Mouse (Mus musculus) liver, postnatal 0 days (tissue): ENCODE data around the gene Rmnd1. TPM values are rescaled to one million over a fixed set of nuclear protein-coding genes. Genes with fewer than 3 reads are reported as not detected.

ENCODE experiments used
- ATAC-seq: fragments of 200-750 bp; cut with Nextera tagmentation; 2 replicates; pipeline ENCODE4 v1.8.0; 2017; ENCODE audit warnings: mild to moderate bottlenecking, moderate library complexity
- DNase-seq: peaks from one replicate; pipeline ENCODE4 v3.0.0-alpha.2; 2016
- H3K27ac ChIP-seq: fragments of 300-500 bp; sonication (generic); 2 replicates; pipeline ENCODE4 v1.5.1; 2014; ENCODE audit warnings: antibody characterized with exemption, moderate library complexity, mild to moderate bottlenecking, low read depth
- H3K27me3 ChIP-seq: fragments of 300-500 bp; sonication (generic); 2 replicates; pipeline ENCODE4 v1.6.1; 2014; ENCODE audit warnings: low read length, control low read depth, mixed read lengths; ENCODE audit not compliant: insufficient read depth
- H3K36me3 ChIP-seq: fragments of 300-500 bp; sonication (generic); replicated peaks from 2 replicates; pipeline ENCODE4 v1.6.1; 2014; ENCODE audit warnings: mild to moderate bottlenecking, control low read depth, low read length, moderate library complexity, mixed read lengths; ENCODE audit not compliant: insufficient read depth
- H3K4me1 ChIP-seq: fragments of 300-500 bp; sonication (generic); 2 replicates; pipeline ENCODE4 v1.6.1; 2014; ENCODE audit warnings: antibody characterized with exemption, mild to moderate bottlenecking, control low read depth; ENCODE audit not compliant: insufficient read depth
- H3K4me2 ChIP-seq: fragments of 300-500 bp; sonication (generic); 2 replicates; pipeline ENCODE4 v1.6.1; 2014; ENCODE audit warnings: low read depth, mild to moderate bottlenecking, low read length, moderate library complexity, mixed read lengths
- H3K4me3 ChIP-seq: fragments of 300-500 bp; sonication (generic); 2 replicates; pipeline ENCODE4 v1.5.1; 2014; ENCODE audit warnings: low read depth, low read length
- H3K9ac ChIP-seq: fragments of 300-500 bp; sonication (generic); replicated peaks from 2 replicates; pipeline ENCODE4 v1.6.1; 2014; ENCODE audit warnings: mild to moderate bottlenecking, moderate library complexity
- H3K9me3 ChIP-seq: fragments of 300-500 bp; sonication (generic); 2 replicates; pipeline ENCODE4 v1.6.1; 2016; ENCODE audit warnings: mild to moderate bottlenecking, control low read depth, low read length, mixed read lengths
- CTCF ChIP-seq: sonication (generic); IDR thresholded peaks from 2 replicates; pipeline ENCODE4 v1.5.1; 2016; ENCODE audit warnings: antibody characterized with exemption, low read depth
- EP300 ChIP-seq: IDR thresholded peaks from 2 replicates; pipeline ENCODE4 v1.6.1; 2016; ENCODE audit warnings: antibody characterized with exemption, low read depth, mild to moderate bottlenecking
- WGBS: fragments of 180-500 bp; shearing (Covaris S2); extraction: QIAGEN DNeasy Blood & Tissue Kit; methylation state at CpG from one replicate; pipeline ENCODE4 v1.1.7; 2014; ENCODE audit not compliant: insufficient replicate concordance; 5-methylcytosine and 5-hydroxymethylcytosine counted together
- polyA plus RNA-seq: library from polyadenylated mRNA; unstranded; fragments of >200 nt; fragmentation: Nextera tagmentation; extraction: Ambion mirVana; gene quantifications from 2 replicates; pipeline ENCODE4 v1.2.1, GENCODE M21; 2015

Gene Rmnd1
- polyA plus RNA-seq, 1 experiment from 2014 or later: 16.6 TPM

DNA sequence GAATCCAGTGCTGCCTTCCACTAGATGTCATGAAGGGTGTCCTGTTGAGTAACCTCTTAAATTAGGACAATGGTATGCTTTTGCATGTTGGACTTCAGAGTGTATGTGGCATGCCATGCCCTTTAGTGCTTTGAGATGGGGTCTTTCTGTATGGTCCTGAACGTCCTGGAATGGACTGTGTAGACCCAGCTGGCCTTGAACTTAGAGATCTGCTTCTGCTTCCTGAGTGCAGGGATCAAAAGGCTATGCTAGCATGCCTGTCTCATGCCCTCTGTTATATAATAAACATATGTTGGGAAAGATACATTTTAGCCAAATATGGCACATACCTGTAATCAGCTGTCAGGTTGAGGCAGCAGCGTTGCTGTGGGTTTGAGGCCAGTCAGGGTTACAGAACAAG is 41.6 kb downstream of the Rmnd1 start:
- no peak for TF ChIP-seq EP300
- TF ChIP-seq CTCF: no peak
- H3K9ac ChIP-seq: no peak overlapping the region
- H3K27me3 ChIP-seq: no peaks in the 10 kb centered on the region
- H3K4me2 ChIP-seq: peak overlapping the region; percentile 97; the same call in 1 of the 2 replicates
- no peak for ATAC-seq
- no peak overlapping the region for H3K27ac ChIP-seq
- WGBS: 50% methylated on average over 2 of the region's 2 CpGs
- H3K4me3 ChIP-seq: no peak overlapping the region
- peaks cover 37% of the 10 kb centered on the region for H3K4me1 ChIP-seq
- 0 out of 2 replicates have a peak, but pooled peaks cover 7% of the 10 kb centered on the region for H3K36me3 ChIP-seq
- no peak for DNase-seq
- H3K9me3 ChIP-seq: no peaks in the 10 kb centered on the region

DNA sequence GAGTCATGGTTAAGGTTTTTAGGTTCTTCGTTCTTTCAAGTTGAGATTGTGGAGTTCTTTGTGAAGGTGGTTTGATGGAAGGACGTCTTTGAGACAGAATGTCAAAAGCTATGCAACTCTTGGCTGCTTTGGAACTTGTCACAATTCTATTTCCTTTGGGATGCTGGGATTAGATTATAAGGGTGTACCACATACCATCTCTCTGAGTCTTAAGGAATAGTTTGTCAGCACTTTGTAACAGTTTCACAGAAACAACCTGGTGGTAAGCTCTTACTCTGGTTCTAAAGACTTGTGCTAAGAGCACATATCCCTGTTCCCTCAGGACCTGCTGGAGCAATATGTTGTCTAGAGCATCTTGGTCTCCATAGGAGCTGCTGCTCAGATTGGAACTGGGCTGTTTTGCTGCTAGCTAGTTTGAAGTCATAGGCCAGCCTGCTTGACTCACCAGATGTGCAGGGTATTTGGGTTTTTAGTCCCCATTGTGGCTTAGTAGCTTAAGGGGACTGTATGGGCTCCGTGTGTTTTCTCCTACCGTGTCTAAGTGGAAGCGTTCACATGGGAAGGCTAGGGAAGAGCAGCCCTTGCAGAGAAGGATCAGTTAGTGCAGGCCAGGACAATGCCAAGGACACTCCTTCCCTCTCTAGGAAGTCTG is 42.6 kb downstream of the Rmnd1 start:
- Histone ChIP-seq H3K4me2 (peak overlapping the region; percentile 97), H3K36me3 (0 out of 2 replicates have a peak, but pooled peaks cover 5% of the 10 kb centered on the region), H3K27me3 (no peaks in the 10 kb centered on the region), H3K9me3 (no peaks in the 10 kb centered on the region), H3K4me1 (peaks cover 45% of the 10 kb centered on the region), H3K4me3 (peak overlapping the region; percentile 90), H3K9ac (peak overlapping the region; percentile 93), H3K27ac (0 out of 2 replicates have a peak overlapping the region, but pooled peaks have one; percentile 5)
- TF ChIP-seq CTCF (no peak), EP300 (no peak)
- ATAC-seq (no peak), DNase-seq (no peak)
- 58% methylated on average over 5 of the region's 5 CpGs for WGBS

DNA sequence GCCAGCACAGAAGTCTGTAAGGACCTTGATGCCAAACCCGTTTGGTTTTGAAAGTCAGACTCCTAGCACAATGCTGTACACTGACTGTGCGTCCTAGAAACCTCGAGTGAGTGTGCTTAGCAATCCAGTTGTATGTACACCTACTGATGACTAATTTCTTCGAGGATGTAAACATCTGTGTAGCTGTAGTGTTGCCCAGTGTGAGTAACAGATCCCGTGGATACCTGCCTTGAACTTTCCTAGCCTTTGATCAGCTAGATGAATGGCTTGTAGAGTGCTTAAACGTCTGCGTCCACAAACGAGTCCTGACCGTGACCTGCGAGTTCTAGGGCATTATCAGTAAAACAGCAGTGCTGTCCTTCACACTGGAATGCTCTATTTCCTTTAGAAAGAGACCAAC is 43.2 kb downstream of the Rmnd1 start:
- H3K4me3 ChIP-seq: peak overlapping the region; percentile 90
- no peak for DNase-seq
- TF ChIP-seq EP300 (no peak), CTCF (0 out of 2 replicates have a peak, but pooled peaks have one; percentile 1)
- 0 out of 2 replicates have a peak, but pooled peaks cover 5% of the 10 kb centered on the region for H3K36me3 ChIP-seq
- 13% methylated on average over 10 of the region's 10 CpGs for WGBS
- no peaks in the 10 kb centered on the region for H3K27me3 ChIP-seq
- peak overlapping the region; percentile 97 for H3K4me2 ChIP-seq
- peak overlapping the region; percentile 93 for H3K9ac ChIP-seq
- no peaks in the 10 kb centered on the region for H3K9me3 ChIP-seq
- peak overlapping the region; percentile 98 for H3K27ac ChIP-seq
- peaks cover 45% of the 10 kb centered on the region for H3K4me1 ChIP-seq
- no peak for ATAC-seq

DNA sequence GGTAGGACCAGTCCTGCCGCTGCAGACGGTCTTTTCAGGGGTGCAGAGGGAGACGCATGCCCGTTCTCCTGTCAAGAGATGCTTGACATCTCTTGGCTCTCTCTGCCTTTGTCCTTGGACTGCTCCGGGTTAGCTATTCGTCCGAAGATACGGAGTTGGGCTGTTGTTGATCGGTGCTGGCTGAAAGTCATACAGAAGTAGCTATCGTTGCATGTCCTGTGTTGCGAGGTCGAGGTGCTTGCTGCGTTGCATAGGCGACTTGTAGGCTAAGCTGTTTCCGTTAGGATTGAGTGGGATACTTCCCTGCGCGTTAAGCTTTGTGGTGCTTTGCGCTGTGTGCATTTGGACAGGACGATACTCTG is 43.8 kb downstream of the Rmnd1 start:
- DNase-seq: no peak

DNA sequence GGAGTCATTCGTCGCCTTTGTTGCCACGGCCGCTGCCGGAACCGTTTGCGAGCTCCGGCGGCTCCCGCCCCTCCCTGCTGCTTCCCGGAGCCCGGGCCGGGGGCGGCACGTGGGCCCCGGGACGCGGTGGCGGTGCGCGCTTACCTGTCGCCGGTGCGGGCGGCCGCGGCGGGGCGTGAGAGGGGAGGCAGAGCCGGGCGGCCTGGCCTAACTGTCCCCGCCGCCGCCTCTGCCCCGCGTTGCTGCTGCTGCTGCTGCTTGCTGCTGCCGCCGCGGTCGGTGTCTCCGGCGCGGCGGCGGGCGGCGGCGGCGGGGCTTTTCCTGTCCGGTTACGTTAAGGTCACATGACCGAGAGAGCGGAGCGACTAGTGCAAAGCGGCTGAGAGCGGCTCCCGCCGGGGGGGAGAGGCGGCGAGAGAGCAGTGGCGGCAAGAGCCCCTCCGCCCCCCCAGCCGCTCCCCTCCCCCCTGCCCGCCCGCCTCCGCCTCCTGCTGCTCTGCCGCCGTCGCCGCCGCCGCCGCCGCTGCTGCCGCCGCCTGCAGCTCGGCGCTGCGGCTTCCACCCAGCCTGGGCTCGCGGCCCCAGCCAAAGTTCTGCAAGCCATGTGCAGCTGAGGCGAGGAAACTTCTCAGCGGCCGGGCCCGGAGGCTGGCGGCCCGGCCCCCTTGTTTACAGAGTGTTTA is 44.3 kb downstream of the Rmnd1 start, which contains the start of gene Zbtb2:
Zbtb2 (minus strand) TSS at position 408 of the 683 bp plus-strand sequence.
- Histone ChIP-seq H3K27me3 (no peaks in the 10 kb centered on the region), H3K9me3 (no peaks in the 10 kb centered on the region), H3K27ac (peak within 1 kb of the TSS; percentile 98), H3K9ac (peak within 1 kb of the TSS; percentile 93), H3K4me2 (peak within 1 kb of the TSS; percentile 97), H3K4me1 (peaks cover 47% of the 10 kb centered on the region), H3K36me3 (0 out of 2 replicates have a peak, but pooled peaks cover 2% of the 10 kb centered on the region), H3K4me3 (peak within 1 kb of the TSS; percentile 90)
- no peak for TF ChIP-seq EP300
- TF ChIP-seq CTCF: no peak
- DNase-seq: peak; percentile 74
- ATAC-seq: no peak
- WGBS: under 1% methylated on average over 32 of the region's 87 CpGs

More for the DNA sequence above, 43.8 kb downstream of the Rmnd1 start:
- Histone ChIP-seq H3K4me2 (peak overlapping the region; percentile 97), H3K27me3 (no peaks in the 10 kb centered on the region), H3K4me1 (peaks cover 45% of the 10 kb centered on the region), H3K9me3 (no peaks in the 10 kb centered on the region), H3K36me3 (0 out of 2 replicates have a peak, but pooled peaks cover 5% of the 10 kb centered on the region), H3K4me3 (peak overlapping the region; percentile 90), H3K27ac (peak overlapping the region; percentile 98), H3K9ac (peak overlapping the region; percentile 93)
- under 1% methylated on average over 19 of the region's 19 CpGs for WGBS
- TF ChIP-seq CTCF: no peak
- no peak for TF ChIP-seq EP300
- no peak for ATAC-seq
